Mouse (Mus musculus) Patski (cell line): ENCODE results near the gene Hbq1b. TPM values are rescaled to one million over a fixed set of nuclear protein-coding genes. Genes with fewer than 3 reads are reported as not detected.

Source experiments
- ATAC-seq: fragments of 100-300 bp; one replicate; pipeline ENCODE4 v1.8.0; 2021
- CTCF ChIA-PET: fragments of 350-600 bp; sonication (Branson Sonifier 250); formaldehyde crosslinking; loops from one replicate; lab custom pipeline; 2022; ENCODE audit warnings: inconsistent platforms; lab: Charles Lee
- POLR2A ChIA-PET: fragments of 350-600 bp; sonication (Branson Sonifier 250); formaldehyde crosslinking; loops from one replicate; lab custom pipeline; 2022; ENCODE audit warnings: antibody characterized with exemption, inconsistent platforms; lab: Charles Lee
- DNase-seq: peaks from one replicate; pipeline ENCODE4 v3.0.0-alpha.2; 2011; ENCODE audit warnings: low read depth, low spot score
- H3K27me3 ChIP-seq: fragments of 371-371 bp; one replicate; pipeline ENCODE4 v1.5.1; 2021
- CTCF ChIP-seq: fragments of 100-300 bp; IDR thresholded peaks from one replicate; pipeline ENCODE4 v1.5.1; 2021
- in situ Hi-C: fragments of 300-500 bp; cut with MboI; formaldehyde crosslinking; loops from 3 replicates; pipeline ENCODE4 v1.11.1; 2018; ENCODE audit warnings: low pct_unique_long_range_greater_than_20kb, mixed read lengths
- polyA plus RNA-seq: library from polyadenylated mRNA; unstranded; gene quantifications from one replicate; pipeline ENCODE4 v1.2.3, GENCODE M21; 2021

The Hbq1b gene
- polyA plus RNA-seq, 1 experiment from 2014 or later, result not detected

- TF ChIP-seq CTCF, result peak; percentile 44
- POLR2A ChIA-PET, result no interaction called here
- ATAC-seq (no peak), DNase-seq (no peak)
- in situ Hi-C loops, result no loop called here
- no peaks in the 10 kb centered on the region for H3K27me3 ChIP-seq
- CTCF ChIA-PET, result interaction anchor here (1.0 to 2.1 kb wide), 3 partner anchors 9 to 43 kb away, joined by 3 to 8 read pairs (median 3); no protein-coding TSS in a partner anchor
Measured at GRCm38 (mm10) chr11:32247068-32247467, 39.7 kb upstream of the Hbq1b start.

- H3K27me3 ChIP-seq, result no peaks in the 10 kb centered on the region
- in situ Hi-C loops, result no loop called here
- ChIA-PET CTCF (interaction anchor here (1.3 to 2.1 kb wide), 3 partner anchors 10 to 66 kb away, joined by 3 to 8 read pairs (median 4); no protein-coding TSS in a partner anchor), POLR2A (no interaction called here)
- no peak for DNase-seq
- no peak for TF ChIP-seq CTCF
- ATAC-seq, result no peak
Measured at GRCm38 (mm10) chr11:32248350-32248749, 38.4 kb upstream of the Hbq1b start.

- CTCF ChIA-PET, result no interaction called here
- no peaks in the 10 kb centered on the region for H3K27me3 ChIP-seq
- ATAC-seq, result peak; percentile 68
- TF ChIP-seq CTCF, result no peak
- in situ Hi-C loops, result no loop called here
- DNase-seq, result no peak
- POLR2A ChIA-PET, result no interaction called here
Measured at GRCm38 (mm10) chr11:32250880-32251763, 35.6 kb upstream of the Hbq1b start.

GRCm38 (mm10) chr11:32253121-32253520, 33.6 kb upstream of the Hbq1b start:
- TF ChIP-seq CTCF, result no peak
- ChIA-PET CTCF (interaction anchor here (0.9 to 1.4 kb wide), 2 partner anchors 9 to 16 kb away, joined by 3 to 5 read pairs; no protein-coding TSS in a partner anchor), POLR2A (no interaction called here)
- H3K27me3 ChIP-seq, result no peaks in the 10 kb centered on the region
- DNase-seq (no peak), ATAC-seq (no peak)
- in situ Hi-C loops, result no loop called here

GRCm38 (mm10) chr11:32256146-32256545, 30.6 kb upstream of the Hbq1b start:
- ATAC-seq, result no peak
- no peaks in the 10 kb centered on the region for H3K27me3 ChIP-seq
- ChIA-PET CTCF (interaction anchor here (0.5 to 1.6 kb wide), 4 partner anchors 9 to 23 kb away, joined by 3 to 4 read pairs (median 3); no protein-coding TSS in a partner anchor), POLR2A (interaction anchor here (3.4 kb wide), 1 partner anchor 10 kb away, joined by 9 read pairs; the partner anchor contains the start of gene Nprl3)
- no peak for DNase-seq
- TF ChIP-seq CTCF, result no peak
- in situ Hi-C loops, result no loop called here

GRCm38 (mm10) chr11:32256566-32256965, 30.2 kb upstream of the Hbq1b start:
- ChIA-PET POLR2A (interaction anchor here (3.4 kb wide), 1 partner anchor 10 kb away, joined by 9 read pairs; the partner anchor contains the start of gene Nprl3), CTCF (interaction anchor here (0.8 to 1.6 kb wide), 3 partner anchors 8 to 20 kb away, joined by 3 to 4 read pairs (median 3); no protein-coding TSS in a partner anchor)
- H3K27me3 ChIP-seq, result no peaks in the 10 kb centered on the region
- no peak for TF ChIP-seq CTCF
- no peak for ATAC-seq
- DNase-seq, result no peak
- in situ Hi-C loops, result no loop called here

- H3K27me3 ChIP-seq, result no peaks in the 10 kb centered on the region
- DNase-seq (no peak), ATAC-seq (no peak)
- CTCF ChIA-PET, result no interaction called here
- POLR2A ChIA-PET, result interaction anchor here (1.0 kb wide), 1 partner anchor 36 kb away, joined by 4 read pairs; the partner anchor contains the start of gene Mpg
- no peak for TF ChIP-seq CTCF
- in situ Hi-C loops, result no loop called here
Measured at GRCm38 (mm10) chr11:32262674-32263415, 23.9 kb upstream of the Hbq1b start.

GRCm38 (mm10) chr11:32265117-32265738, 21.5 kb upstream of the Hbq1b start:
- no peak for ATAC-seq
- ChIA-PET CTCF (interaction anchor here (0.6 kb wide), 1 partner anchor 9 kb away, joined by 3 read pairs; no protein-coding TSS in a partner anchor), POLR2A (interaction anchor here (2.3 kb wide), 1 partner anchor 8 kb away, joined by 9 read pairs; no protein-coding TSS in a partner anchor)
- peaks cover 2% of the 10 kb centered on the region for H3K27me3 ChIP-seq
- in situ Hi-C loops, result no loop called here
- no peak for TF ChIP-seq CTCF
- no peak for DNase-seq

- POLR2A ChIA-PET, result interaction anchor here (2.3 kb wide), 1 partner anchor 9 kb away, joined by 9 read pairs; no protein-coding TSS in a partner anchor
- CTCF ChIA-PET, result no interaction called here
- in situ Hi-C loops, result no loop called here
- no peak for ATAC-seq
- TF ChIP-seq CTCF, result no peak
- DNase-seq, result no peak
- peaks cover 7% of the 10 kb centered on the region for H3K27me3 ChIP-seq
Measured at GRCm38 (mm10) chr11:32266194-32266593, 20.6 kb upstream of the Hbq1b start.
